8 mouse cellular contexts compared by ENCODE assay signal in the genomic region with DNA sequence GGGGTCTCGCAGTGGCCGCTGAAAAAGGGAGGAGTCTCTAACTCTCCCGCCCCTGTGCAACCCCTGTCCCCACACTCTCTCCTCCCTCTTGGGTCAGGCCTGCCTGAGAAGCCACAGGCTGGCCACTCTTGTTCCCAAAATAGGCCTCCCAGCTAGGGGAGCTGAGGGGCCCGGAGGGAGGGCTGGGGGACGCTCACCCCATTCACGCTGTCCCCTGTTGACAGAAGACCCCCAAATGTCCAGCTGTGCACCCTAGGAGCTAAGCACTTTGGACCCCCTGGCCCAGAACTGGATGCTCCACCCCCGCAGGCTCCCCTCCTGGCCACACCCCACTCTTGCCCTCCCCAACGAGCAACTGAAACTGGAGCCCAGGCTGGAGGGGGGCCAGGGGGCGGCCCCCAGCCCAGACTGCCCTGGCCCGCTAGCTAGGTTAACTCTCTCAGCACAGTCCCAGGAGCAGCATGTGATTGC. TPM values are rescaled to one million over a fixed set of nuclear protein-coding genes. Genes with fewer than 3 reads are reported as not detected.
A peak's percentile ranks its signal among the peaks of the same experiment; 100 is the strongest.
DNase-seq lines count a peak whose midpoint lies in the region; ATAC-seq and TF ChIP-seq lines count a peak whose summit lies in the region.

No protein-coding gene starts in this region.

- H3K4me2 ChIP-seq in embryonic facial prominence, embryonic 15.5 days (replicated peaks): peak overlapping the region; percentile 45
- H3K4me2 ChIP-seq in hindbrain, embryonic 12.5 days (replicated peaks): peak overlapping the region; percentile 33
- peak overlapping the region; percentile 47 for H3K4me2 ChIP-seq in limb, embryonic 14.5 days (replicated peaks; ENCODE audit: low read depth, low read length, severe bottlenecking)
- H3K4me2 ChIP-seq in neural tube, embryonic 13.5 days: peak overlapping the region; percentile 63

- no peak for TF ChIP-seq POLR2A in limb, embryonic 14.5 days (IDR thresholded peaks at IDR 0.05; ENCODE audit: borderline replicate concordance, extremely low read depth, insufficient read depth, insufficient read length)

- peak; percentile 88 for ATAC-seq in embryonic facial prominence, embryonic 15.5 days (ENCODE audit: insufficient number of reproducible peaks, low FRiP score, low TSS enrichment, low read depth)
- no peak for ATAC-seq in hindbrain, embryonic 12.5 days (ENCODE audit: low FRiP score)
- ATAC-seq in limb, embryonic 14.5 days (ENCODE audit: low FRiP score, low read depth): peak; percentile 87
- ATAC-seq in neural tube, embryonic 13.5 days (ENCODE audit: low read depth): no peak

- peaks cover 37% of the 10 kb centered on the region for H3K27me3 ChIP-seq in embryonic facial prominence, embryonic 15.5 days
- peaks cover 45% of the 10 kb centered on the region for H3K27me3 ChIP-seq in hindbrain, embryonic 12.5 days
- peaks cover 33% of the 10 kb centered on the region for H3K27me3 ChIP-seq in limb, embryonic 14.5 days (ENCODE audit: control insufficient read depth, insufficient read depth, low read length)
- peaks cover 49% of the 10 kb centered on the region for H3K27me3 ChIP-seq in neural tube, embryonic 13.5 days

- 6% methylated on average over 10 of the region's 10 CpGs for WGBS in embryonic facial prominence, embryonic 15.5 days
- WGBS in hindbrain, embryonic 12.5 days: 3% methylated on average over 10 of the region's 10 CpGs
- WGBS in limb, embryonic 14.5 days: 6% methylated on average over 10 of the region's 10 CpGs
- 7% methylated on average over 10 of the region's 10 CpGs for WGBS in neural tube, embryonic 13.5 days

- peaks cover 51% of the 10 kb centered on the region for H3K4me1 ChIP-seq in embryonic facial prominence, embryonic 15.5 days
- H3K4me1 ChIP-seq in hindbrain, embryonic 12.5 days: peaks cover 56% of the 10 kb centered on the region
- H3K4me1 ChIP-seq in limb, embryonic 14.5 days (ENCODE audit: control insufficient read depth, insufficient read depth, low read length): peaks cover 45% of the 10 kb centered on the region
- H3K4me1 ChIP-seq in neural tube, embryonic 13.5 days (replicated peaks): peaks cover 44% of the 10 kb centered on the region

- H3K36me3 ChIP-seq in embryonic facial prominence, embryonic 15.5 days: no peaks in the 10 kb centered on the region
- H3K36me3 ChIP-seq in hindbrain, embryonic 12.5 days: no peaks in the 10 kb centered on the region
- H3K36me3 ChIP-seq in limb, embryonic 14.5 days (ENCODE audit: control insufficient read depth, insufficient read depth, low read length): no peaks in the 10 kb centered on the region
- no peaks in the 10 kb centered on the region for H3K36me3 ChIP-seq in neural tube, embryonic 13.5 days

- no peak overlapping the region for H3K9ac ChIP-seq in embryonic facial prominence, embryonic 15.5 days
- peak overlapping the region; percentile 36 for H3K9ac ChIP-seq in hindbrain, embryonic 12.5 days
- H3K9ac ChIP-seq in limb, embryonic 14.5 days (ENCODE audit: low read depth, low read length, severe bottlenecking): 0 out of 2 replicates have a peak overlapping the region, but pooled peaks have one; percentile 21
- 0 out of 2 replicates have a peak overlapping the region, but pooled peaks have one; percentile 12 for H3K9ac ChIP-seq in neural tube, embryonic 13.5 days

- no peaks in the 10 kb centered on the region for H3K9me3 ChIP-seq in embryonic facial prominence, embryonic 15.5 days (replicated peaks)
- no peaks in the 10 kb centered on the region for H3K9me3 ChIP-seq in hindbrain, embryonic 12.5 days (replicated peaks)
- no peaks in the 10 kb centered on the region for H3K9me3 ChIP-seq in limb, embryonic 14.5 days (ENCODE audit: control insufficient read depth, low read length)
- H3K9me3 ChIP-seq in neural tube, embryonic 13.5 days: no peaks in the 10 kb centered on the region

- peak; percentile 41 for DNase-seq in right cerebral cortex, adult 18-20 months
- no peak for DNase-seq in right cerebral cortex, postnatal 14 days
- DNase-seq in limb, embryonic 14.5 days (ENCODE audit: low spot score): peak; percentile 91
- DNase-seq in frontal cortex, postnatal 36 days (ENCODE audit: low spot score in 2 of 2): no peak
- DNase-seq in spleen, postnatal 10 days (ENCODE audit: low spot score in 2 of 2): no peak

- H3K27ac ChIP-seq in embryonic facial prominence, embryonic 15.5 days (replicated peaks): peak overlapping the region; percentile 52
- H3K27ac ChIP-seq in hindbrain, embryonic 12.5 days: no peak overlapping the region
- H3K27ac ChIP-seq in limb, embryonic 14.5 days (replicated peaks; ENCODE audit: low read depth, low read length): no peak overlapping the region; the same call in 1 of the 2 replicates
- peak overlapping the region; percentile 28; the same call in 1 of the 2 replicates for H3K27ac ChIP-seq in neural tube, embryonic 13.5 days (replicated peaks)

- H3K4me3 ChIP-seq in embryonic facial prominence, embryonic 15.5 days (replicated peaks): peak overlapping the region; percentile 33
- no peak overlapping the region for H3K4me3 ChIP-seq in hindbrain, embryonic 12.5 days
- H3K4me3 ChIP-seq in limb, embryonic 14.5 days (replicated peaks; ENCODE audit: low read length): peak overlapping the region; percentile 34
- no peak overlapping the region for H3K4me3 ChIP-seq in neural tube, embryonic 13.5 days

RNA-seq across cellular contexts. Expression of a gene that starts 1.6 kb away (rescaled TPM):
- polyA plus RNA-seq in embryonic facial prominence, embryonic 15.5 days (2015; fragmentation: Nextera tagmentation; extraction: Ambion mirVana): 115 and 119 TPM in 2 replicates
- polyA plus RNA-seq in hindbrain, embryonic 12.5 days (2016; fragmentation: Nextera tagmentation; extraction: Ambion mirVana): 25.3 and 34.7 TPM in 2 replicates
- 92.6 and 103 TPM in 2 replicates for polyA plus RNA-seq in limb, embryonic 14.5 days (2012; rRNA removed)
- polyA plus RNA-seq in limb, embryonic 14.5 days (2014; fragmentation: Nextera tagmentation; extraction: Ambion mirVana): 95.6 and 101 TPM in 2 replicates
- 28.2 and 33.9 TPM in 2 replicates for polyA plus RNA-seq in neural tube, embryonic 13.5 days (2015; fragmentation: Nextera tagmentation; extraction: Ambion mirVana)

RNA-seq across cellular contexts. Expression of a gene that starts 3.8 kb away (rescaled TPM):
- 1.7 and 2.1 TPM in 2 replicates for polyA plus RNA-seq in embryonic facial prominence, embryonic 15.5 days (2015; fragmentation: Nextera tagmentation; extraction: Ambion mirVana)
- 2.1 TPM in 2 replicates for polyA plus RNA-seq in hindbrain, embryonic 12.5 days (2016; fragmentation: Nextera tagmentation; extraction: Ambion mirVana)
- 2.0 and 2.8 TPM in 2 replicates for polyA plus RNA-seq in limb, embryonic 14.5 days (2012; rRNA removed)
- polyA plus RNA-seq in limb, embryonic 14.5 days (2014; fragmentation: Nextera tagmentation; extraction: Ambion mirVana): 0.39 and 1.1 TPM in 2 replicates
- polyA plus RNA-seq in neural tube, embryonic 13.5 days (2015; fragmentation: Nextera tagmentation; extraction: Ambion mirVana): 2.0 and 2.6 TPM in 2 replicates

RNA-seq across cellular contexts. Expression of a gene that starts 4.1 kb away (rescaled TPM):
- polyA plus RNA-seq in embryonic facial prominence, embryonic 15.5 days (2015; fragmentation: Nextera tagmentation; extraction: Ambion mirVana): 10.6 and 12.3 TPM in 2 replicates
- polyA plus RNA-seq in hindbrain, embryonic 12.5 days (2016; fragmentation: Nextera tagmentation; extraction: Ambion mirVana): 26.3 and 29.8 TPM in 2 replicates
- polyA plus RNA-seq in limb, embryonic 14.5 days (2012; rRNA removed): 14.9 and 19.3 TPM in 2 replicates
- 15.3 and 16.2 TPM in 2 replicates for polyA plus RNA-seq in limb, embryonic 14.5 days (2014; fragmentation: Nextera tagmentation; extraction: Ambion mirVana)
- 181 and 239 TPM in 2 replicates for polyA plus RNA-seq in neural tube, embryonic 13.5 days (2015; fragmentation: Nextera tagmentation; extraction: Ambion mirVana)

RNA-seq across cellular contexts. Expression of a gene that starts 13.1 kb away (rescaled TPM):
- 43.8 and 46.2 TPM in 2 replicates for polyA plus RNA-seq in embryonic facial prominence, embryonic 15.5 days (2015; fragmentation: Nextera tagmentation; extraction: Ambion mirVana)
- 9.6 and 10.4 TPM in 2 replicates for polyA plus RNA-seq in hindbrain, embryonic 12.5 days (2016; fragmentation: Nextera tagmentation; extraction: Ambion mirVana)
- 17.4 and 20.5 TPM in 2 replicates for polyA plus RNA-seq in limb, embryonic 14.5 days (2012; rRNA removed)
- polyA plus RNA-seq in limb, embryonic 14.5 days (2014; fragmentation: Nextera tagmentation; extraction: Ambion mirVana): 28.8 and 31.3 TPM in 2 replicates
- 15.9 and 19.6 TPM in 2 replicates for polyA plus RNA-seq in neural tube, embryonic 13.5 days (2015; fragmentation: Nextera tagmentation; extraction: Ambion mirVana)

RNA-seq across cellular contexts. Expression of a gene that starts 21.1 kb away (rescaled TPM):
- 108 and 127 TPM in 2 replicates for polyA plus RNA-seq in embryonic facial prominence, embryonic 15.5 days (2015; fragmentation: Nextera tagmentation; extraction: Ambion mirVana)
- polyA plus RNA-seq in hindbrain, embryonic 12.5 days (2016; fragmentation: Nextera tagmentation; extraction: Ambion mirVana): 5.5 and 12.3 TPM in 2 replicates
- 39.8 and 45.9 TPM in 2 replicates for polyA plus RNA-seq in limb, embryonic 14.5 days (2012; rRNA removed)
- 68.9 and 79.5 TPM in 2 replicates for polyA plus RNA-seq in limb, embryonic 14.5 days (2014; fragmentation: Nextera tagmentation; extraction: Ambion mirVana)
- polyA plus RNA-seq in neural tube, embryonic 13.5 days (2015; fragmentation: Nextera tagmentation; extraction: Ambion mirVana): 2.2 and 2.5 TPM in 2 replicates

Comparison
In these comparisons a context has a peak if more than half of its experiments do, and no peak if none do; other contexts are left out.
1. DNase-seq: peak in right cerebral cortex, adult 18-20 months (single experiment) and limb, embryonic 14.5 days (single experiment); none in right cerebral cortex, postnatal 14 days (single experiment), frontal cortex, postnatal 36 days (0 of 2) and spleen, postnatal 10 days (0 of 2).
2. ATAC-seq: peak in embryonic facial prominence, embryonic 15.5 days (single experiment) and limb, embryonic 14.5 days (single experiment); none in hindbrain, embryonic 12.5 days (single experiment) and neural tube, embryonic 13.5 days (single experiment).
3. H3K27ac ChIP-seq: peak in embryonic facial prominence, embryonic 15.5 days (single experiment) and neural tube, embryonic 13.5 days (single experiment); none in hindbrain, embryonic 12.5 days (single experiment) and limb, embryonic 14.5 days (single experiment).
4. H3K4me3 ChIP-seq: peak in embryonic facial prominence, embryonic 15.5 days (single experiment) and limb, embryonic 14.5 days (single experiment); none in hindbrain, embryonic 12.5 days (single experiment) and neural tube, embryonic 13.5 days (single experiment).
5. Peak in every context shown above with its lines, with median percentiles within 50 percentile points of each other: H3K4me2 ChIP-seq.